Mouse (Mus musculus) embryonic fibroblast, embryonic 13.5 days (primary cell): ENCODE data around the gene Arhgdib. TPM values are rescaled to one million over a fixed set of nuclear protein-coding genes. Genes with fewer than 3 reads are reported as not detected.

ENCODE experiments used
- H3K27ac ChIP-seq: 2 replicates; pipeline ENCODE4 v1.5.1; 2012; ENCODE audit warnings: low read length, control low read depth, inconsistent platforms; ENCODE audit not compliant: insufficient read depth
- H3K4me1 ChIP-seq: 2 replicates; pipeline ENCODE4 v1.6.1; 2011; ENCODE audit warnings: low read length; ENCODE audit not compliant: control insufficient read depth, insufficient read depth
- H3K4me3 ChIP-seq: 2 replicates; pipeline ENCODE4 v1.5.1; 2011; ENCODE audit warnings: mild to moderate bottlenecking, control low read depth, low read length; ENCODE audit not compliant: insufficient read depth
- CTCF ChIP-seq: IDR thresholded peaks from 2 replicates; pipeline ENCODE4 v1.5.1; 2011; ENCODE audit warnings: mild to moderate bottlenecking, control low read depth, low read length, moderate library complexity, borderline replicate concordance; ENCODE audit not compliant: insufficient read depth
- POLR2A ChIP-seq: IDR thresholded peaks from 2 replicates; pipeline ENCODE4 v1.6.1; 2011; ENCODE audit warnings: low read depth, mild to moderate bottlenecking, control low read depth, low read length, moderate library complexity
- polyA plus RNA-seq: library from polyadenylated mRNA; stranded (reverse); fragments of >200 nt; gene quantifications from 2 replicates; pipeline ENCODE4 v1.2.4, GENCODE M21; 2011; ENCODE audit warnings: low read depth; ENCODE audit not compliant: missing spikeins, insufficient read length

The Arhgdib gene
- polyA plus RNA-seq, 1 experiment = 221 TPM

- no peak for TF ChIP-seq CTCF
- no peak for TF ChIP-seq POLR2A
- no peak overlapping the region for H3K4me3 ChIP-seq
- no peak overlapping the region for H3K27ac ChIP-seq
- H3K4me1 ChIP-seq = peaks cover 9% of the 10 kb centered on the region
Measured at GRCm38 (mm10) chr6:136912751-136913265, 28.9 kb downstream of the Arhgdib start.

- no peak overlapping the region for H3K27ac ChIP-seq
- no peak overlapping the region for H3K4me3 ChIP-seq
- peaks cover 9% of the 10 kb centered on the region for H3K4me1 ChIP-seq
- TF ChIP-seq CTCF = no peak
- TF ChIP-seq POLR2A = no peak
Measured at GRCm38 (mm10) chr6:136910247-136910890, 31.3 kb downstream of the Arhgdib start.

GRCm38 (mm10) chr6:136906937-136907293, 34.8 kb downstream of the Arhgdib start:
- Histone ChIP-seq H3K4me1 (peaks cover 5% of the 10 kb centered on the region; the same call in 1 of the 2 replicates), H3K4me3 (no peak overlapping the region), H3K27ac (no peak overlapping the region)
- TF ChIP-seq POLR2A (no peak), CTCF (no peak)

GRCm38 (mm10) chr6:136906283-136906936, 35.3 kb downstream of the Arhgdib start:
- no peak for TF ChIP-seq POLR2A
- no peak for TF ChIP-seq CTCF
- Histone ChIP-seq H3K4me3 (no peak overlapping the region), H3K27ac (no peak overlapping the region), H3K4me1 (peaks cover 5% of the 10 kb centered on the region; the same call in 1 of the 2 replicates)

- no peak overlapping the region for H3K27ac ChIP-seq
- TF ChIP-seq CTCF = no peak
- TF ChIP-seq POLR2A = no peak
- peaks cover 9% of the 10 kb centered on the region for H3K4me1 ChIP-seq
- no peak overlapping the region for H3K4me3 ChIP-seq
Measured at GRCm38 (mm10) chr6:136903885-136904470, 37.7 kb downstream of the Arhgdib start.

GRCm38 (mm10) chr6:136902527-136902926, 39.2 kb downstream of the Arhgdib start:
- H3K4me3 ChIP-seq = no peak overlapping the region
- H3K4me1 ChIP-seq = peaks cover 13% of the 10 kb centered on the region
- TF ChIP-seq POLR2A (no peak), CTCF (no peak)
- no peak overlapping the region for H3K27ac ChIP-seq

GRCm38 (mm10) chr6:136901010-136901409, 40.7 kb downstream of the Arhgdib start:
- no peak for TF ChIP-seq CTCF
- no peak for TF ChIP-seq POLR2A
- peak overlapping the region; percentile 99 for H3K27ac ChIP-seq
- H3K4me3 ChIP-seq = no peak overlapping the region
- peaks cover 18% of the 10 kb centered on the region for H3K4me1 ChIP-seq

GRCm38 (mm10) chr6:136900369-136901009, 41.2 kb downstream of the Arhgdib start:
- H3K4me3 ChIP-seq = no peak overlapping the region
- peaks cover 18% of the 10 kb centered on the region for H3K4me1 ChIP-seq
- peak overlapping the region; percentile 99 for H3K27ac ChIP-seq
- TF ChIP-seq POLR2A (0 out of 2 replicates have a peak, but pooled peaks have one; percentile 20), CTCF (no peak)

- TF ChIP-seq POLR2A (no peak), CTCF (no peak)
- Histone ChIP-seq H3K27ac (peak overlapping the region; percentile 99), H3K4me3 (no peak overlapping the region), H3K4me1 (peaks cover 24% of the 10 kb centered on the region)
Measured at GRCm38 (mm10) chr6:136898954-136899353, 42.7 kb downstream of the Arhgdib start.

- H3K27ac ChIP-seq = peak overlapping the region; percentile 99
- no peak overlapping the region for H3K4me3 ChIP-seq
- no peak for TF ChIP-seq POLR2A
- TF ChIP-seq CTCF = no peak
- peaks cover 24% of the 10 kb centered on the region for H3K4me1 ChIP-seq
Measured at GRCm38 (mm10) chr6:136898222-136898621, 43.5 kb downstream of the Arhgdib start.
